Mouse (Mus musculus) megakaryocyte-erythroid progenitor cell, adult 5-6 weeks (primary cell): ENCODE data around the gene Ddr1. TPM values are rescaled to one million over a fixed set of nuclear protein-coding genes. Genes with fewer than 3 reads are reported as not detected.
A peak's percentile ranks its signal among the peaks of the same experiment; 100 is the strongest.

Source experiments
- ATAC-seq: replicated peaks from 2 replicates; pipeline ENCODE4 v1.8.0; 2016; ENCODE audit warnings: mild to moderate bottlenecking, inconsistent platforms; ENCODE audit not compliant: severe bottlenecking, poor library complexity, low FRiP score, low TSS enrichment
- total RNA-seq, 2 experiments: library from RNA; stranded (forward) in 1 of 2; stranded (reverse) in 1 of 2; fragments of 200-1000, 215-1000 nt in 1 of 2; fragments of >200 nt in 1 of 2; fragmentation: Nextera tagmentation in 1 of 2; gene quantifications; 2 replicates each; pipeline ENCODE4 v1.2.3; 2014 to 2017

Gene Ddr1
- total RNA-seq, 2 experiments from 2014 or later: not detected

GRCm38 (mm10) chr17:35725286-35726232 lies 21.1 kb upstream of the Ddr1 start:
- ATAC-seq: peak; percentile 82

DNA sequence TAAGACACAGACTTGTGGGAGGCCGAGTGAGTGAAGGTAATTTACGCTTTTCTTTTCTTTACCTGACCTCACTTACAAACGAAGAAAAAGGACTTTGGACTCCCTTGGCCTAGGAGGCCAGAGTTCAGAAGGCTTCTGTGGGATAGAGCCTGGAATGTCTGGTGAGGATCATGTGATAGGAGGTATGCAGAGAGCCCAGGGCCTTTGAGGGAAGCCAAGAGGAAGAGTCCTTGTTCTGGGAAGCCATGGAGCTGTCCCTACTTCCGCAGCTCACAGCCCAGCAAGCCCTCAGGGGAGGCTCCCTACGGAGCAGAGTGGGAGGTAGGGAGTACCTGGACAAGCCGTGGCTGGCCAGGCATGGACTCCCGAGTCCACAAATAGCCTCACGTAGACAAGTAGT lies 17.3 kb upstream of the Ddr1 start:
- ATAC-seq: no peak

DNA sequence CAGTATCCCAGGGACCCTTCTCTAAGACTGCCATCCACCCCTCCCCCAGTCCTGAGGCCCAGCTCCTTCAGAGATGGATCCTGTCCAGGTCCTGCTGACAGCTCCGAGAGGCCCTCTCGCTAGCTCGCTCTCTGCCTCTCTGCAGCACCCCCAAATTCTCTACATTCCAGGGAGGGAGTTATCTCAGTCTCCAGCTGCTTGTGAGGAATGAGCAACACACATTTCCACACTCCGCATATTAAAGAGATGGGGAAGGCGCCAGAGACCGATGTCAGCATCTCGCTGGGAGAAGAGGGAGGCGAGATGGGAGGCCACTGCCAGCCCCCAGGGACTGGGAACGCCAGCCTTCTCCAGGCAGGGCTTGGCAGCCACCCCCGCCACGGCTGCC lies 15.9 kb upstream of the Ddr1 start:
- ATAC-seq: no peak

DNA sequence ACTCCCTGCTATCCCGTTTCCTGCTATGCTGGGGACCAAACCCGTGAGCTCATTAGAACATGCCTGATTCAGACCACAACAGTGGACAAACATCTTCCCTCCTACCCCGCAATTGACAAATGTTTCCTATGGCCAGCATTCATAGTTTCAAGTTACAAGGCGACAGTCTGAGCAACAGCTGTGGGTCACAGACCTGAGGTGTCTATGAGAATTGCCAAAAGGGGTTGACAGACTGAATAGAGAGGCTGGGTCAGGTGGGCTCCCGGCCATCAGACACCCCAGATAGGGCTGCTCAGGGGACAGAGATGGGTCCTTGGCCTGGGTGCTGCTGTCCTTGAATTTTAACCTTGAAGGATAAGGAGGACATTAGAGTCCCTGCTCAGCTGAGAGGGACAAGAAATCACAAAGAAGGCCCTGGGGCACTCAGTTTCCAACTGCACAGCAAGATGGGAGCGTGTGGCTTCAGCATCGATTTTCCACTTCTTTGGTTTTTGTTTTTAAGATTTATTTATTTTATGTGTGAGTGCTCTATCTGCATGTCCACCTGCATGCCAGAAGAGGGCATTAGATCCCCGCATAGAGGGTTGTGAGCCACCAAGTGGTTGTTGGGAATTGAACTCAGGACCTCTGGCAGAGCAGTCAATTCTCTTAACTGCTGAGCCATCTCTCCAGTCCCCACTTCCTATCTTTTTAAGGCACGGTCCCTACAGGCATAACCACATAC lies 15.4 kb upstream of the Ddr1 start:
- no peak for ATAC-seq

- no peak for ATAC-seq
Measured at GRCm38 (mm10) chr17:35717080-35717479, 12.7 kb upstream of the Ddr1 start.

GRCm38 (mm10) chr17:35716114-35716513 lies 11.7 kb upstream of the Ddr1 start:
- no peak for ATAC-seq

DNA sequence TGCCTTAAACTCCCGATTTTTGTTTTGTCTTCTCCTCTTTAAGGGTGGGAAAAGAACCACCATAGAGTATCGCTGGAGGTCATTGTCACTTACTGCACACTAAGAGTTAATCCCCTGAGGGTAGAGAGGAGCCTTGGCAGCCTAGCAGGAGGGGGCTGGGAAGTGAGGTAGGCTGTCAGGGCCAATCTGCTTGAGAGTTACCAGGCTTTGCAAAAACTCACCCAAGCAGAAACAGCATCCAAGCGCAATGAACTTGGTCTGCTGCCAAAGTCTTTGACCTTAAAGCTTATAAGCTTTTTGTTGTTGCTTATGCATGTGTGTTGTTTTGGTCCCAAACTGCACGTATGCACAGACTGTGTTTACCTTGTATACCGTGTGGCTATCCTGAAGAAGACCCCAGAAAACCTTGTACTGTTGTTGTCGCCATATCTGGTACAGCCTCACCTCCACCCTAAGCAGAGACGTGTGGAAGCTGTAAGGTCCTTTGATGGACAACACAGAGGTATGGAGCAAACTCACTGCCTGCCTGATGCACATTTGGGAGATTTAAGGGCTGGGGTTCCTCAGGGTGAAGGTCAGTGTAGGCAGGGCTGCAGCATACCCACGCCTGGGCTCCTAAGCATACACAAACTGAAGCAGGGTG lies 6.4 kb upstream of the Ddr1 start:
- ATAC-seq: no peak

GRCm38 (mm10) chr17:35708611-35709010 lies 4.2 kb upstream of the Ddr1 start:
- no peak for ATAC-seq

GRCm38 (mm10) chr17:35707929-35708328 lies 3.5 kb upstream of the Ddr1 start:
- ATAC-seq: no peak

GRCm38 (mm10) chr17:35705836-35706235 lies 1.4 kb upstream of the Ddr1 start:
- peak; percentile 51 for ATAC-seq

- no peak for ATAC-seq
Measured at GRCm38 (mm10) chr17:35703751-35704271, 610 bp downstream of the Ddr1 start.

DNA sequence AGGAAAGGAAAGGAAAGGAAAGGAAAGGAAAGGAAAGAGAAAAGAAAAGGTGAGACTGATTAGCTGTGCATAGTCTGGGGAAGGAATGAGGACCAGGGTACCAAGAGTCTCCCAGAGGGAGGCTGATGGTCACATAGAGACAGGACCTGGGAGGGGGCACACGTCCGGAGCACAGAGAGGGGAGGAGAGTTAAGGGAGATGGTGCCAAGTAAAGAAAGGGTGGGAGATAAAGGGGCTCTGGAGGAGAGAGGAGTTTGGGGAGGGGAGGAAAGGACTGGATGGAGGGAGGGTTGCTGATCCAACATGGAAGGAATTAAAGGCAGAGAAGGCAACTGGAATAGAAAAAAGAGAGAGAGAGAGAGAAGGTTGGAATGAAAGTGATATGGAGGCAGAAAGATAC lies 1.4 kb downstream of the Ddr1 start:
- ATAC-seq: no peak

- ATAC-seq: no peak
Measured at GRCm38 (mm10) chr17:35702605-35703004, 1.8 kb downstream of the Ddr1 start.

GRCm38 (mm10) chr17:35701978-35702461 lies 2.4 kb downstream of the Ddr1 start:
- ATAC-seq: no peak

DNA sequence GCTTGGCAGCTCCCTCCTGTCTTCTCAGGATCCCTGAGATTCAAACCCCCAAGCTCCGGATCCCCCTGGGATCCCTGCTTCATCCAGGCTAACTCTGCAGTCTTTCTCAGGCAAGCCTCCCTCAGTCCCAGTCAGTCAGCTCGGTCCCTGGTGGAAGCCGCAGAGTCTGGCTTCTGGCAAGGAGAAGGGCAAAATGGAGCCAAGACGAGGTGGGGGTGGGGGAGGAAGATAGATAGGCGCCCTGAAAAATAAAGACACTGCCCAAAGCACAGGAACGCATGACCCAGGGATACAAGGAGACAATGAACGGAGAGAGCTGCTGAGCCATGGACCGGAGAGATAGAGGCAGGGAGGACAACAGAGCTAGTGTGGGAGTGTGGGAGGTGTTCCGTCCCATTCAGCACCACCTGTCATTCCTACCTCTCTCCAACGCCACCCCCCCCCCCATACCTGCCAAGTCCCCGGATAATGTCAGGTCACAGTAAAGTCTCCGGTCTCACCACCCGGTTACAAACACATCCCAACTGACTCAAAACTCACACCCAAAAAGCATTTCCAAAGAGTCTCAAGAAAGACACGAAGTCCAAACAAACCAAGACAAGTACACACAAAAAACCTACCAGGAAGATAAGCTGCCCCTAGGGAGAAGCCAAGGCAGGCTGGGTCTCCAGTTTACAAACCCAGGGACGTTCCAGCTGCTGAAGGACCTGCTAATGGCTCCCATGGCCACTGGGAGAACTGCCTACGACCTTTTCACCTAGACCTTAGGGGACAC lies 3.0 kb downstream of the Ddr1 start:
- no peak for ATAC-seq

DNA sequence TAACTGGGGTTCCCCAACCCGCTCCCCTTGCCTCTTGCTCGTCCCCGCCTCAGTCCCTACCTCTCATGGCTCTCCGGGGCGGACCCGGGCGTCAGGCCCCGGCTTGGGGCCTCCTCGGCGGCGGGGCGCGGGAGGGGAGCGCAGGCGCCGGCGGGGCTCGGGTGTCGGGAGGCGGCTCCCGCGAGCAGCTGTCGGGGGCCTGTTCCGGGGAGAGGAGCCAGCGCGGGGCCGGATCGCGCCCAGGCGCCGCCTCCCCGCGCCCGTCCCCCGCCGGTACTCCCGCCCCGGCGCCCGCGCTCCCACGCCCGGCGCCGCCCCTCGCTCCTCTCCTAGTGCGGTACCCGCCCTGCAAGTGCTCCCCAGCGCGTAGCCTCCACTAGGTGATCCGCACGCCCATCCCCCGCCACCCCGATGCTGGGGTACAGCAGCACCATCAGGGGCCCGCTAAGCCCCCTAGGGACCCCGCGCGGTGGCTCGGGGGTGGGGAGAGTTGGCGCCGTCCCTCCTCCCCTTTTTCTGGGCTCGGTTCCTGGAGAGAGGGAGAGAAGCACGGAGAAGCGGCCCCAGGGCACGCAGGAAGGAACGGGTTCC lies 4.0 kb downstream of the Ddr1 start:
- ATAC-seq: no peak

DNA sequence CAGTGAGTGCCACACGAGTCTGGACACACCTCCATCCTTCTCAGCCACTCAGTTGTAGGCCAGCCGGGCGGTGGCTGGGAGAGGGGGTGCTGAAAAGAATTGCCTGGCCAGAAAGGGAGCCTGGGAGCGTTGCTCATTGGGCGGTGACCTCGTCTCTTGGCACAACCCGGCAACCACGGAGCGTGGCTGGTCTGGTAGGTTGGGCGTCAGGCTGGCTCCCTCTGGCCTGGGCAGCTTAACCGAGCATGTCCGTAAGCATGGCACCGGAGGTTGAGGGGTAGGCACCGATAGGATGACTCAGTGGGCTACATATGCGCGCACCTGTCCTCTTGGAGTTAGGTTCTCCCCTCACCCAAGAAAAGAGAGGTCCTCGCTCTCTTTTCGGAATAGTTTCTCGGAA lies 4.5 kb downstream of the Ddr1 start:
- ATAC-seq: no peak

- ATAC-seq: no peak
Measured at GRCm38 (mm10) chr17:35698501-35698883, 5.9 kb downstream of the Ddr1 start.
